Mouse (Mus musculus): ENCODE measurements around the gene Pkhd1. TPM values are rescaled to one million over a fixed set of nuclear protein-coding genes. Genes with fewer than 3 reads are reported as not detected.
A peak's percentile ranks its signal among the peaks of the same experiment; 100 is the strongest.
"Not testable (repeated sequence)": the region's sequence is repeated elsewhere in the genome, so short reads cannot be mapped to it uniquely, and the experiment has no call there.

The Pkhd1 gene
- polyA plus RNA-seq, 1 experiment from 2014 or later: not detected

GRCm38 (mm10) chr1:20180157-20180556, 437.7 kb downstream of the Pkhd1 start:
- Histone ChIP-seq H3K9ac (no peak overlapping the region), H3K36me3 (no peaks in the 10 kb centered on the region), H3K4me1 (replicated peaks) (peaks cover 14% of the 10 kb centered on the region), H3K4me2 (no peak overlapping the region), H3K9me3 (no peaks in the 10 kb centered on the region), H3K4me3 (no peak overlapping the region), H3K27ac (no peak overlapping the region), H3K27me3 (no peaks in the 10 kb centered on the region)
- ATAC-seq (ENCODE audit: low FRiP score): no peak
- WGBS: 17% methylated on average over 8 of the region's 8 CpGs

GRCm38 (mm10) chr1:20171199-20171598, 446.7 kb downstream of the Pkhd1 start:
- WGBS: 85% methylated on average over 4 of the region's 4 CpGs
- Histone ChIP-seq H3K4me1 (replicated peaks) (no peaks in the 10 kb centered on the region), H3K9me3 (no peaks in the 10 kb centered on the region), H3K27ac (no peak overlapping the region), H3K36me3 (no peaks in the 10 kb centered on the region), H3K4me3 (no peak overlapping the region), H3K4me2 (no peak overlapping the region), H3K27me3 (no peaks in the 10 kb centered on the region), H3K9ac (no peak overlapping the region)
- no peak for ATAC-seq (ENCODE audit: low FRiP score)

- 80% methylated on average over 4 of the region's 4 CpGs for WGBS
- ATAC-seq (ENCODE audit: low FRiP score); H3K9me3 ChIP-seq; H3K27ac ChIP-seq; H3K4me2 ChIP-seq; H3K9ac ChIP-seq; H3K27me3 ChIP-seq; H3K4me1 ChIP-seq (replicated peaks); H3K36me3 ChIP-seq; H3K4me3 ChIP-seq: not testable (repeated sequence)
Observed at GRCm38 (mm10) chr1:20150627-20151026, 467.2 kb downstream of the Pkhd1 start.

GRCm38 (mm10) chr1:20150016-20150415, 467.8 kb downstream of the Pkhd1 start:
- Histone ChIP-seq H3K9ac (no peak overlapping the region), H3K4me3 (no peak overlapping the region), H3K36me3 (no peaks in the 10 kb centered on the region), H3K27ac (no peak overlapping the region), H3K4me2 (no peak overlapping the region), H3K9me3 (no peaks in the 10 kb centered on the region), H3K4me1 (replicated peaks) (no peaks in the 10 kb centered on the region), H3K27me3 (no peaks in the 10 kb centered on the region)
- no peak for ATAC-seq (ENCODE audit: low FRiP score)
- WGBS: 68% methylated on average over 2 of the region's 2 CpGs

- no peaks in the 10 kb centered on the region for H3K36me3 ChIP-seq
- no peak overlapping the region for H3K4me2 ChIP-seq
- no peak overlapping the region for H3K4me3 ChIP-seq
- H3K4me1 ChIP-seq (replicated peaks): peaks cover 9% of the 10 kb centered on the region; the same call in 1 of the 2 replicates
- no peaks in the 10 kb centered on the region for H3K9me3 ChIP-seq
- no peak for ATAC-seq (ENCODE audit: low FRiP score)
- no peaks in the 10 kb centered on the region for H3K27me3 ChIP-seq
- no peak overlapping the region for H3K9ac ChIP-seq
- no peak overlapping the region for H3K27ac ChIP-seq
- WGBS: 82% methylated on average over 3 of the region's 3 CpGs
Observed at GRCm38 (mm10) chr1:20136205-20136604, 481.7 kb downstream of the Pkhd1 start.

- ATAC-seq (ENCODE audit: low FRiP score): no peak
- no peak overlapping the region for H3K4me2 ChIP-seq
- H3K36me3 ChIP-seq: no peaks in the 10 kb centered on the region
- H3K9me3 ChIP-seq: no peaks in the 10 kb centered on the region
- no peak overlapping the region for H3K4me3 ChIP-seq
- peaks cover 9% of the 10 kb centered on the region; the same call in 1 of the 2 replicates for H3K4me1 ChIP-seq (replicated peaks)
- WGBS: 35% methylated on average over 4 of the region's 4 CpGs
- H3K27me3 ChIP-seq: no peaks in the 10 kb centered on the region
- H3K9ac ChIP-seq: no peak overlapping the region
- H3K27ac ChIP-seq: no peak overlapping the region
Observed at GRCm38 (mm10) chr1:20135065-20135618, 482.7 kb downstream of the Pkhd1 start.

- H3K27ac ChIP-seq: no peak overlapping the region
- no peak for ATAC-seq (ENCODE audit: low FRiP score)
- WGBS: 83% methylated on average over 4 of the region's 4 CpGs
Observed at GRCm38 (mm10) chr1:20133636-20134035, 484.2 kb downstream of the Pkhd1 start.

GRCm38 (mm10) chr1:20131786-20132596, 485.9 kb downstream of the Pkhd1 start:
- no peak for ATAC-seq (ENCODE audit: low FRiP score)
- Histone ChIP-seq H3K27me3 (no peaks in the 10 kb centered on the region), H3K36me3 (no peaks in the 10 kb centered on the region), H3K4me1 (replicated peaks) (peaks cover 9% of the 10 kb centered on the region; the same call in 1 of the 2 replicates), H3K27ac (no peak overlapping the region), H3K4me3 (no peak overlapping the region), H3K9me3 (no peaks in the 10 kb centered on the region), H3K4me2 (no peak overlapping the region), H3K9ac (no peak overlapping the region)
- WGBS: 60% methylated on average over 6 of the region's 6 CpGs

More at GRCm38 (mm10) chr1:20133636-20134035, 484.2 kb downstream of the Pkhd1 start:
- no peaks in the 10 kb centered on the region for H3K27me3 ChIP-seq
- peaks cover 9% of the 10 kb centered on the region; the same call in 1 of the 2 replicates for H3K4me1 ChIP-seq (replicated peaks)
- H3K9ac ChIP-seq: no peak overlapping the region
- H3K9me3 ChIP-seq: no peaks in the 10 kb centered on the region
- H3K4me2 ChIP-seq: no peak overlapping the region
- no peak overlapping the region for H3K4me3 ChIP-seq
- H3K36me3 ChIP-seq: no peaks in the 10 kb centered on the region

- H3K4me1 ChIP-seq (replicated peaks): no peaks in the 10 kb centered on the region
- no peak overlapping the region for H3K9ac ChIP-seq
- no peak overlapping the region for H3K27ac ChIP-seq
- no peak overlapping the region for H3K4me3 ChIP-seq
- H3K36me3 ChIP-seq: no peaks in the 10 kb centered on the region
- H3K4me2 ChIP-seq: no peak overlapping the region
- H3K9me3 ChIP-seq: no peaks in the 10 kb centered on the region
- no peaks in the 10 kb centered on the region for H3K27me3 ChIP-seq
- ATAC-seq (ENCODE audit: low FRiP score): no peak
- WGBS: 64% methylated on average over 1 of the region's 1 CpGs
Observed at GRCm38 (mm10) chr1:20117331-20117730, 500.5 kb downstream of the Pkhd1 start.

- H3K4me2 ChIP-seq: no peak overlapping the region
- H3K4me3 ChIP-seq: no peak overlapping the region
- H3K9ac ChIP-seq: no peak overlapping the region
- H3K27me3 ChIP-seq: no peaks in the 10 kb centered on the region
- no peak overlapping the region for H3K27ac ChIP-seq
- H3K36me3 ChIP-seq: no peaks in the 10 kb centered on the region
- ATAC-seq (ENCODE audit: low FRiP score): peak; percentile 52; the same call in 1 of the 2 replicates
- WGBS: 70% methylated on average over 3 of the region's 3 CpGs
- H3K4me1 ChIP-seq (replicated peaks): no peaks in the 10 kb centered on the region
- H3K9me3 ChIP-seq: no peaks in the 10 kb centered on the region
Observed at GRCm38 (mm10) chr1:20069733-20070132, 548.1 kb downstream of the Pkhd1 start.

- H3K9ac ChIP-seq: no peak overlapping the region
- peaks cover 5% of the 10 kb centered on the region; the same call in 1 of the 2 replicates for H3K4me1 ChIP-seq (replicated peaks)
- no peaks in the 10 kb centered on the region for H3K27me3 ChIP-seq
- no peak overlapping the region for H3K4me2 ChIP-seq
- no peak overlapping the region for H3K27ac ChIP-seq
- no peak overlapping the region for H3K4me3 ChIP-seq
- no peaks in the 10 kb centered on the region for H3K36me3 ChIP-seq
- no peaks in the 10 kb centered on the region for H3K9me3 ChIP-seq
- WGBS: 43% methylated on average over 3 of the region's 3 CpGs
- peak; percentile 68 for ATAC-seq (ENCODE audit: low FRiP score)
Observed at GRCm38 (mm10) chr1:20058245-20058644, 559.6 kb downstream of the Pkhd1 start.

- Histone ChIP-seq H3K9ac (no peak overlapping the region), H3K4me3 (no peak overlapping the region), H3K4me1 (replicated peaks) (no peaks in the 10 kb centered on the region), H3K27ac (no peak overlapping the region), H3K4me2 (no peak overlapping the region), H3K9me3 (no peaks in the 10 kb centered on the region), H3K36me3 (no peaks in the 10 kb centered on the region), H3K27me3 (no peaks in the 10 kb centered on the region)
- ATAC-seq (ENCODE audit: low FRiP score): no peak
- WGBS: 79% methylated on average over 3 of the region's 3 CpGs
Observed at GRCm38 (mm10) chr1:20039389-20039788, 578.5 kb downstream of the Pkhd1 start.

- 70% methylated on average over 7 of the region's 7 CpGs for WGBS
- no peak overlapping the region for H3K27ac ChIP-seq
Observed at GRCm38 (mm10) chr1:20035277-20035676, 582.6 kb downstream of the Pkhd1 start.

More at GRCm38 (mm10) chr1:20035277-20035676, 582.6 kb downstream of the Pkhd1 start:
- Histone ChIP-seq H3K9me3 (no peaks in the 10 kb centered on the region), H3K4me3 (no peak overlapping the region), H3K4me2 (no peak overlapping the region), H3K36me3 (no peaks in the 10 kb centered on the region), H3K27me3 (no peaks in the 10 kb centered on the region), H3K9ac (no peak overlapping the region), H3K4me1 (replicated peaks) (no peaks in the 10 kb centered on the region)
- no peak for ATAC-seq (ENCODE audit: low FRiP score)

Measured in hindbrain, embryonic 13.5 days (tissue).